6 mouse cellular contexts compared by ENCODE assay signal in genomic region chr17:56173401-56174046, GRCm38 (mm10).
"Had no signal": no experiment of that assay in that cellular context is flagged by ENCODE, and none has a peak within 500 bp of the region (broad histone marks: within the 10 kb centered on the region; RNA-seq: fewer than 3 reads in every experiment).

No protein-coding gene starts in this region.

- ATAC-seq: liver, postnatal 0 days; midbrain, embryonic 16.5 days had no signal

- DNase-seq: kidney, adult 18-20 months; kidney, postnatal 14 days; liver, embryonic 13.5 days; liver, postnatal 0 days; lung, postnatal 14 days had no signal
